Mouse (Mus musculus) brain, embryonic 14.5 days (tissue): Measurements from ENCODE around the gene H2-M10.5.

Experiments used
- CTCF ChIP-seq: fragments of 200-500 bp; IDR thresholded peaks from 2 replicates; pipeline ENCODE4 v1.5.1; 2012; ENCODE audit warnings: inconsistent platforms, mild to moderate bottlenecking, moderate library complexity, borderline replicate concordance; ENCODE audit not compliant: insufficient read depth, insufficient read length; ENCODE audit errors: extremely low read depth
- POLR2A ChIP-seq: fragments of 200-500 bp; IDR thresholded peaks from 2 replicates; pipeline ENCODE4 v1.6.1; 2012; ENCODE audit warnings: mild to moderate bottlenecking, inconsistent platforms, borderline replicate concordance; ENCODE audit not compliant: poor library complexity, insufficient read depth, insufficient read length, severe bottlenecking; ENCODE audit errors: extremely low read depth

GRCm38 (mm10) chr17:36781533-36781932, 8.8 kb downstream of the H2-M10.5 start:
- TF ChIP-seq POLR2A (no peak), CTCF (no peak)
